Mouse (Mus musculus) liver, adult 2 months (tissue): ENCODE data around the gene Fam114a1. TPM values are rescaled to one million over a fixed set of nuclear protein-coding genes. Genes with fewer than 3 reads are reported as not detected.

ENCODE experiments used
- DNase-seq: peaks from one replicate; pipeline ENCODE4 v3.0.0-alpha.2; 2011; ENCODE audit warnings: low read depth, low spot score; ENCODE audit errors: extremely low read depth
- H3K27ac ChIP-seq: fragments of 200-500 bp; replicated peaks from 2 replicates; pipeline ENCODE4 v1.5.1; 2012; ENCODE audit warnings: low read depth, mild to moderate bottlenecking, control low read depth, inconsistent platforms, low read length; ENCODE audit not compliant: insufficient read depth
- H3K27me3 ChIP-seq: fragments of 200-500 bp; 2 replicates; pipeline ENCODE4 v1.6.1; 2012; ENCODE audit warnings: mild to moderate bottlenecking, moderate library complexity, low read length, inconsistent platforms; ENCODE audit not compliant: control insufficient read depth, insufficient read depth
- H3K36me3 ChIP-seq: fragments of 200-500 bp; 2 replicates; pipeline ENCODE4 v1.6.1; 2012; ENCODE audit warnings: low read length, inconsistent platforms; ENCODE audit not compliant: control insufficient read depth, insufficient read depth
- H3K4me1 ChIP-seq: fragments of 200-500 bp; 2 replicates; pipeline ENCODE4 v1.6.1; 2011; ENCODE audit warnings: low read length; ENCODE audit not compliant: control insufficient read depth, insufficient read depth
- H3K4me3 ChIP-seq: fragments of 200-500 bp; 2 replicates; pipeline ENCODE4 v1.5.1; 2011; ENCODE audit warnings: low read depth, mild to moderate bottlenecking, control low read depth, low read length, moderate library complexity; ENCODE audit not compliant: insufficient read depth
- H3K79me2 ChIP-seq: fragments of 200-500 bp; 2 replicates; pipeline ENCODE4 v1.6.1; 2012; ENCODE audit warnings: inconsistent platforms, mild to moderate bottlenecking, low read length, moderate library complexity; ENCODE audit not compliant: control insufficient read depth, insufficient read depth
- H3K9ac ChIP-seq: fragments of 200-500 bp; 2 replicates; pipeline ENCODE4 v1.6.1; 2012; ENCODE audit warnings: low read depth, mild to moderate bottlenecking, control low read depth, inconsistent platforms, low read length
- CTCF ChIP-seq: fragments of 200-500 bp; IDR thresholded peaks from 2 replicates; pipeline ENCODE4 v1.5.1; 2011; ENCODE audit warnings: low read depth, low read length, control low read depth
- POLR2A ChIP-seq: fragments of 200-500 bp; IDR thresholded peaks from 2 replicates; pipeline ENCODE4 v1.6.1; 2011; ENCODE audit warnings: low read length, control low read depth; ENCODE audit not compliant: insufficient read depth; ENCODE audit errors: extremely low read depth
- WGBS: fragments of 180-500 bp; shearing (Covaris S2); methylation state at CpG from one replicate; pipeline ENCODE4 v1.1.7; 2018; 5-methylcytosine and 5-hydroxymethylcytosine counted together
- polyA plus RNA-seq: library from polyadenylated mRNA; depleted of rRNA; stranded (reverse); fragments of >200 nt; gene quantifications from 2 replicates; pipeline ENCODE4 v1.2.3, GENCODE M21; 2012
- total RNA-seq: library from RNA; depleted of rRNA; stranded (reverse); fragments of >200 nt; gene quantifications from 2 replicates; pipeline ENCODE4 v1.2.3, GENCODE M21; 2014

The Fam114a1 gene
- total and polyA plus RNA-seq, 2 experiments, result 11.9 to 20.2 TPM

- TF ChIP-seq CTCF, result no peak
- TF ChIP-seq POLR2A, result no peak
- no peaks in the 10 kb centered on the region for H3K36me3 ChIP-seq
- no peaks in the 10 kb centered on the region for H3K79me2 ChIP-seq
- WGBS, result 63% methylated on average over 12 of the region's 12 CpGs
- no peak overlapping the region for H3K4me3 ChIP-seq
- no peak overlapping the region for H3K9ac ChIP-seq
- H3K27me3 ChIP-seq, result no peaks in the 10 kb centered on the region
- DNase-seq, result peak; percentile 69
- H3K27ac ChIP-seq, result peak overlapping the region; percentile 11
- peaks cover 3% of the 10 kb centered on the region; the same call in 1 of the 2 replicates for H3K4me1 ChIP-seq
These were observed 77.5 kb downstream of the Fam114a1 start for GRCm38 (mm10) chr5:65047285-65047855.

DNA sequence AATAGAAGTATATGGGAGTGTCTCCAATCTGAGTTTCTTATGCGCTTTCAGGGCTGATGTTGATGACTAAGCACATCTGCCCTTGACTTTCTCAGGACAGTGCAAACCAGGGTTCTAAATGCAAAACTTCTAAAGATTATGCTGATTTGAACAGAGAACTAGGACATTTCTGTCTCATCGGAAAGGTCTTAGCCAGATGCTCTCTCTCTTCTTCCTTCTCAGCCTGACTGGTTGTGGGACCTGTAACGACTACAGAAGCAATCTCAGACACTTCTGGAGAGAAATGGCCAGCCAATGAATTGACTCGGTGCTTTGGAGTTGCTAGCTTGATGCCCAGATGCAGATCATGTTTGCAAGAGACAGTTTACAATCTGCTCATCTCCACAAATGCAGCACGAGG lies 80.0 kb downstream of the Fam114a1 start:
- Histone ChIP-seq H3K27me3 (no peaks in the 10 kb centered on the region), H3K79me2 (no peaks in the 10 kb centered on the region), H3K4me1 (peaks cover 3% of the 10 kb centered on the region; the same call in 1 of the 2 replicates), H3K4me3 (no peak overlapping the region), H3K36me3 (no peaks in the 10 kb centered on the region), H3K27ac (no peak overlapping the region), H3K9ac (no peak overlapping the region)
- WGBS, result 96% methylated on average over 5 of the region's 5 CpGs
- no peak for DNase-seq
- TF ChIP-seq CTCF, result no peak
- TF ChIP-seq POLR2A, result no peak

DNA sequence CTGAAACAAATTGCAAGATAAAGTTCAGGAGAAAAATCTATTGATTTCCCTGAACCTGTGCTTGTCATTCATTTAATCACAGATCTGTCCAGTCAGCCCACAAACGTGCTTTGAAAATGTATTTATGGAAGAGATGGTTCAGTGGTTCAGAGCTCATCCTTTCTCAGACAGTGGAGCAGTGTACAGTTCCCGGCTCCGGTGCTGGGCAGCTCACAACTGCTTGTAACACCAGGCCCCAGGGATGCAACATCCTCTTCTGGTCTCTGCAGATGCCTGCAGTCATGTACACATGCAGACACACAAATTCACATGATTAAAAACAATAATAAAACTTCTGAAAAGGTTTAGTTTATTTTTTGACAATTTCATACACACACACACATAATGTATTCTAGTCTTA lies 81.6 kb downstream of the Fam114a1 start:
- Histone ChIP-seq H3K4me1 (no peaks in the 10 kb centered on the region), H3K27ac (no peak overlapping the region), H3K27me3 (no peaks in the 10 kb centered on the region), H3K9ac (no peak overlapping the region), H3K79me2 (no peaks in the 10 kb centered on the region), H3K36me3 (no peaks in the 10 kb centered on the region), H3K4me3 (peak overlapping the region; percentile 36; the same call in 1 of the 2 replicates)
- 51% methylated on average over 3 of the region's 3 CpGs for WGBS
- no peak for TF ChIP-seq CTCF
- TF ChIP-seq POLR2A, result no peak
- DNase-seq, result no peak

GRCm38 (mm10) chr5:65057596-65057995 lies 87.7 kb downstream of the Fam114a1 start:
- no peaks in the 10 kb centered on the region for H3K4me1 ChIP-seq
- H3K27me3 ChIP-seq, result no peaks in the 10 kb centered on the region
- H3K9ac ChIP-seq, result no peak overlapping the region
- WGBS, result 99% methylated on average over 6 of the region's 6 CpGs
- TF ChIP-seq POLR2A, result no peak
- no peak for TF ChIP-seq CTCF
- no peaks in the 10 kb centered on the region for H3K36me3 ChIP-seq
- no peaks in the 10 kb centered on the region for H3K79me2 ChIP-seq
- no peak for DNase-seq
- no peak overlapping the region for H3K27ac ChIP-seq
- H3K4me3 ChIP-seq, result no peak overlapping the region

DNA sequence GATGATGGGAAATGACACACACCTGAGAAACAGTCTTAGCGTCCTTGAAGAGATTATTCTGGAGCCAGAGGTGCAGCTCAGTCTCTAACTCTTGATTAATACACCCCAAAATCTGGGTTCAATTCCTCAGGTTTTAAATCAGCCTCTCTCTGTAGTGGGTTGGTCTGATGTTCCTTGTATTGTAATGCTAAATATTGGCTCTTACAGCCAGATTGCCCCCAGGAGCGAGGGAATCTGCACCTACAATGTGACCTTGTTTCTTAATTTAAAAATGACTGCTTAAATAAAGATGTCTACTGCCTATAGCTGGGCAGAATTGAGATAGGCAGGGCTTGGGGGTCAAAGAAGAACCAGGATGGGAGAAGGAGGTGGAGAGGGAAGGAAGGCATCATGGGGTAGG lies 89.9 kb downstream of the Fam114a1 start:
- no peaks in the 10 kb centered on the region for H3K79me2 ChIP-seq
- no peak for DNase-seq
- H3K9ac ChIP-seq, result no peak overlapping the region
- H3K4me3 ChIP-seq, result no peak overlapping the region
- no peak overlapping the region for H3K27ac ChIP-seq
- no peaks in the 10 kb centered on the region for H3K27me3 ChIP-seq
- 79% methylated on average over 2 of the region's 2 CpGs for WGBS
- TF ChIP-seq CTCF (no peak), POLR2A (no peak)
- H3K4me1 ChIP-seq, result no peaks in the 10 kb centered on the region
- no peaks in the 10 kb centered on the region for H3K36me3 ChIP-seq

GRCm38 (mm10) chr5:65062236-65062635 lies 92.4 kb downstream of the Fam114a1 start:
- Histone ChIP-seq H3K9ac (no peak overlapping the region), H3K4me1 (no peaks in the 10 kb centered on the region), H3K27me3 (no peaks in the 10 kb centered on the region), H3K79me2 (no peaks in the 10 kb centered on the region), H3K36me3 (no peaks in the 10 kb centered on the region), H3K4me3 (no peak overlapping the region), H3K27ac (no peak overlapping the region)
- DNase-seq, result no peak
- 93% methylated on average over 4 of the region's 4 CpGs for WGBS
- TF ChIP-seq CTCF (no peak), POLR2A (no peak)
